Mouse (Mus musculus) CD4-positive, CD25-positive, alpha-beta regulatory T cell, adult 9 weeks (primary cell): ENCODE measurements around the gene Topbp1. TPM values are rescaled to one million over a fixed set of nuclear protein-coding genes. Genes with fewer than 3 reads are reported as not detected.

Experiments used
- polyA plus RNA-seq: library from polyadenylated mRNA; unstranded; fragments of 100-300 nt; shearing (Covaris generic); gene quantifications from one replicate; pipeline ENCODE4 v1.2.1, GENCODE M21; 2017

The Topbp1 gene
- 16.0 TPM for polyA plus RNA-seq

DNA sequence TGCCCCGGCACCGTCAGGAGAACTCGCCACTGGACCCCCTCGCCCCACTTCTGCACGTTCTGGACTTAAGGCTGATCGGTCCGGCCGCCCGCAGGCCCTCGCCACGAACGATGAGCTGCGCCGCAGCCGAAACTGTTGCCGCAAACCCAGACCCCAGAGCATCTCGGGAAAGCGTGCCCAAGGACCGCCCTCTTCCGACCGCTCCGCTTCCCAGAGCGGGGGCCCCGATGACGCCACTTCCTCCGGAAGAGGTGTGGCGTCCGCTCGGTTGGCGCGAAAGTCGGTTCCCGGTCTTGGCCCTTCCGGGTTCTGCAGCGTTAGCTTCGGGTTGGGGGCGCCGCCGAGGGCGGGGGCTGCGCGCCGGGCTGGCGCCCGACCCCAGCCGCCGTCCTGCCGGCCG lies at the start of gene Topbp1, which contains the start of gene 1300017J02Rik:
Gene Topbp1, plus strand, starts transcription at position 289 of the 400 bp plus-strand sequence.
Gene 1300017J02Rik, minus strand, starts transcription at position 156 of the 400 bp plus-strand sequence.

DNA sequence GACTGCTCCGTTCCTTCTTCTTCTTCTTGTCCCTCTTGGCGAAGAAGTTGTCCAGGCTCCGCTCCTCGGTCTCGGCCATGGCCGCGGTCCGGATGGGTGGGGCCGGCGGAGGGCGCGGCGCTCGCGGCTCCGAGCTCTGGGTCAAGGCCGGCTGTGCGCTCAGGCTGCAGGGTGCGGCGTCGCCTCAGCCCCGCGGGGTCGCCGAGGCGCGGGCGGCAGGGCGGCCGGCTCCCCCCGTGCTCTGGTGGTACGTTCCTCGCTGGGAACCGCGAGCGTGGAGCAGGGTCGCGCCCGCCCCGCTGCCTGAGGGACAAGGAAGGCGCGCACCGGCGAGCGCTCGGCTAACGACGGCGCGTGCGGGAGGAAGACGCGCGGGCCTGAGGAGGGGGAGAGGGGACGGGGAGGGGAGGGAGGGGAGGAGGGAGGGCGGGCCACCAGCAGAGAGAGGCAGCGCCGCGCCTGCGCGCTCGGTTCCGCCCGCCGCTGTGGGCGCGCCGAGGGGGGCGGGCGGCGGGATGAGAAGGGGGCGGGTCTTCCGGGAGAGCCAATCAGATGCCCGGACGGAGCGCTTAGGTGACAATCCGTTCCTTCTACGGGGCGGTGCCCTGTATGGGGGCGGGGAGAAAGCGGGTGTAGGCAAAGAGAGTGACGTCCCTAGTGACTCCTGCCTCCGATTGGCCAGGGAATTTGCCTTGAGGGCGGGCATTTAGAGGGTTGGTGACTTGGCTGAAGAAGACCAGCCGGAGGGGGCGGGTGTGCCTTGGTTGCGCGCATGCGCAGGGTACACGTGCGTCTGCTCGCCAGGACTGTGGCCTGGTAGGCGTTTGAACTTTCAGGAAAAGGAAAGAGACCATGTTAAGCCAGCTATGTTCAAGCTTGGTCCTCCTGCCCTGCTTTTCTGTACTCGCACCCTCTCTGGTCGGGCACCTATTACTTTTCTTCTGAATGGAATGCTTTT lies 60.6 kb downstream of the Topbp1 start, which contains the start of gene Cdv3:
Gene Cdv3, minus strand, starts transcription at position 551 of the 958 bp plus-strand sequence.

Other genes with a start within 250 kb of the Topbp1 start
- 8.0 TPM for gene Rab6b, start 193.4 kb upstream of the Topbp1 start, polyA plus RNA-seq
- gene Srprb, start 103.1 kb upstream of the Topbp1 start, polyA plus RNA-seq: 52.6 TPM
- 2.9 TPM for gene Gm20425, start 74.9 kb upstream of the Topbp1 start, polyA plus RNA-seq
- 6.3 TPM for gene Trf, start 74.8 kb upstream of the Topbp1 start, polyA plus RNA-seq
- gene 1300017J02Rik, start 133 bp upstream of the Topbp1 start, polyA plus RNA-seq: 1.5 TPM
- gene Cdv3, start 60.6 kb downstream of the Topbp1 start, polyA plus RNA-seq: 53.5 TPM
- gene Bfsp2, start 175.2 kb downstream of the Topbp1 start, polyA plus RNA-seq: 1.6 TPM